ENCODE assay signal across 8 mouse cellular contexts in the genomic region with DNA sequence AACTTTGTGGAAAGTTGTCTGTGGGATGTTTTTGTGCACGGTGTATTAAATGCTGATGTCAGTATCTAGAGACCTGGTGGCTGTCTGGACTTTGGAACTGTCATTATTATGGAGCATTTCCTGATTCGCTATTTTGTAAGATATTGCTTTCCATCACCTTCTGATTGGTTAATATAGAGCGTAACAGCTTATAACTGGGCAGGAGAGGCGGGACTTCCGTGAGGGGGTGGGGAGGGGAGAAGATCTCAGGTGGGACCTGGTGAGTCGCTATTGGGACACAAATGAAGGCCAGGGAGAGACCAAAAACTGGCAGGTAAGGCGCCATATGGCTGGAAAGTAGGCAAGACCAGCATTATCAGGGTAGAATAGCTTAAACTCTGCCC. TPM values are rescaled to one million over a fixed set of nuclear protein-coding genes. Genes with fewer than 3 reads are reported as not detected.
DNase-seq lines count a peak whose midpoint lies in the region; ATAC-seq and TF ChIP-seq lines count a peak whose summit lies in the region.
"Had no signal": no experiment of that assay in that cellular context is flagged by ENCODE, and none has a peak within 500 bp of the region (broad histone marks: within the 10 kb centered on the region; RNA-seq: fewer than 3 reads in every experiment).

No protein-coding gene starts in this region.

- no peaks in the 10 kb centered on the region for H3K27me3 ChIP-seq in ES-Bruce4 (ENCODE audit: control insufficient read depth, insufficient read depth, low read length, poor library complexity, severe bottlenecking)
- no peaks in the 10 kb centered on the region for H3K27me3 ChIP-seq in heart, postnatal 0 days (ENCODE audit: control insufficient read depth, insufficient read depth, low read length)
- no peaks in the 10 kb centered on the region for H3K27me3 ChIP-seq in limb, embryonic 15.5 days
- no peaks in the 10 kb centered on the region for H3K27me3 ChIP-seq in splenic B cell, adult 2 months (ENCODE audit: control insufficient read depth, insufficient read depth, low read length, poor library complexity, severe bottlenecking)

- peak overlapping the region; percentile 51 for H3K9ac ChIP-seq in ES-Bruce4 (ENCODE audit: low read depth, poor library complexity, severe bottlenecking)
- no peak overlapping the region for H3K9ac ChIP-seq in heart, postnatal 0 days (replicated peaks; ENCODE audit: low read depth, low read length)
- H3K9ac ChIP-seq in limb, embryonic 15.5 days = no peak overlapping the region

- H3K4me1 ChIP-seq in ES-Bruce4 (ENCODE audit: control insufficient read depth, insufficient read depth, low read length) = no peaks in the 10 kb centered on the region
- peaks cover 12% of the 10 kb centered on the region; the same call in 1 of the 2 replicates for H3K4me1 ChIP-seq in heart, postnatal 0 days (ENCODE audit: control insufficient read depth, insufficient read depth)
- H3K4me1 ChIP-seq in limb, embryonic 15.5 days = peaks cover 27% of the 10 kb centered on the region

- H3K27ac ChIP-seq in ES-Bruce4 (ENCODE audit: insufficient read depth, low read length) = no peak overlapping the region
- peak overlapping the region; percentile 70 for H3K27ac ChIP-seq in heart, postnatal 0 days (ENCODE audit: low read depth)
- H3K27ac ChIP-seq in limb, embryonic 15.5 days = no peak overlapping the region

- peak overlapping the region; percentile 69 for H3K4me3 ChIP-seq in ES-Bruce4 (ENCODE audit: low read depth, low read length)
- peak overlapping the region; percentile 16; the same call in 1 of the 2 replicates for H3K4me3 ChIP-seq in heart, postnatal 0 days (ENCODE audit: low read depth, low read length)
- peak overlapping the region; percentile 2; the same call in 1 of the 2 replicates for H3K4me3 ChIP-seq in limb, embryonic 15.5 days

- peak; percentile 39 for TF ChIP-seq POLR2A in ES-Bruce4 (IDR thresholded peaks at IDR 0.05; ENCODE audit: insufficient read depth, low read length)

- intact Hi-C loops in gastrocnemius, postnatal 14 days (cut with DNase I; ENCODE audit: low total_unique reads) = no loop called here

- TF ChIP-seq EP300 in ES-Bruce4 (IDR thresholded peaks at IDR 0.05; ENCODE audit: insufficient read depth, low read depth, low read length) = no peak
- TF ChIP-seq EP300 in heart, postnatal 0 days (IDR thresholded peaks at IDR 0.05; ENCODE audit: low read depth) = no peak

- no peaks in the 10 kb centered on the region for H3K36me3 ChIP-seq in ES-Bruce4 (ENCODE audit: control insufficient read depth, insufficient read depth, low read length, poor library complexity, severe bottlenecking)
- no peaks in the 10 kb centered on the region for H3K36me3 ChIP-seq in heart, postnatal 0 days (replicated peaks; ENCODE audit: control insufficient read depth, insufficient read depth, low read length)
- no peaks in the 10 kb centered on the region for H3K36me3 ChIP-seq in limb, embryonic 15.5 days
- no peaks in the 10 kb centered on the region for H3K36me3 ChIP-seq in splenic B cell, adult 2 months (ENCODE audit: control insufficient read depth, insufficient read depth, low read length, poor library complexity, severe bottlenecking)

- DNase-seq in CD4-positive, CD25-positive, alpha-beta regulatory T cell, adult 2 months (ENCODE audit: low read depth, low spot score) = peak; percentile 61
- DNase-seq in heart, postnatal 0 days (ENCODE audit: low spot score) = peak; percentile 53
- DNase-seq in splenic B cell, adult 2 months (ENCODE audit: low read depth, low spot score) = peak; percentile 46
- no peak for DNase-seq in gastrocnemius, postnatal 14 days
- no peak for DNase-seq in retina, embryonic 14.5 days (ENCODE audit: low spot score)

- TF ChIP-seq CTCF in ES-Bruce4 (IDR thresholded peaks at IDR 0.05; ENCODE audit: low read depth, low read length) = no peak
- no peak for TF ChIP-seq CTCF in heart, postnatal 0 days (IDR thresholded peaks at IDR 0.05; ENCODE audit: low read depth)

- no peaks in the 10 kb centered on the region for H3K9me3 ChIP-seq in ES-Bruce4 (replicated peaks; ENCODE audit: control insufficient read depth, insufficient read depth, low read length, poor library complexity, severe bottlenecking)
- H3K9me3 ChIP-seq in heart, postnatal 0 days (replicated peaks; ENCODE audit: control insufficient read depth, low read length) = no peaks in the 10 kb centered on the region
- H3K9me3 ChIP-seq in limb, embryonic 15.5 days = no peaks in the 10 kb centered on the region

- peak; percentile 43; the same call in 1 of the 2 replicates for ATAC-seq in heart, postnatal 0 days (ENCODE audit: insufficient read depth, low read depth)
- no peak for ATAC-seq in limb, embryonic 15.5 days (ENCODE audit: insufficient number of reproducible peaks, low FRiP score, low TSS enrichment, low read depth)

- 65% methylated on average over 7 of the region's 7 CpGs for WGBS in heart, postnatal 0 days
- 60% methylated on average over 7 of the region's 7 CpGs for WGBS in limb, embryonic 15.5 days

- H3K4me2 ChIP-seq in heart, postnatal 0 days (ENCODE audit: low read depth, low read length) = peak overlapping the region; percentile 48
- H3K4me2 ChIP-seq in limb, embryonic 15.5 days = 0 out of 2 replicates have a peak overlapping the region, but pooled peaks have one; percentile 11

RNA-seq across cellular contexts. Expression of gene Anapc15-ps, which starts 7.8 kb away (rescaled TPM):
- polyA plus RNA-seq in ES-Bruce4 (2011; ENCODE audit: insufficient read depth, insufficient read length, low read depth, missing spikeins) = 3.4 TPM in 1 of 2 replicates, not detected in the other
- total RNA-seq in heart, postnatal 0 days (2014; rRNA removed; ENCODE audit: low replicate concordance) = not detected in 2 replicates
- polyA plus RNA-seq in heart, postnatal 0 days (2015; fragmentation: Nextera tagmentation; extraction: Ambion mirVana) = not detected in 2 replicates
- polyA plus RNA-seq in limb, embryonic 15.5 days (2015; fragmentation: Nextera tagmentation; extraction: Ambion mirVana) = not detected in 2 replicates
- total RNA-seq in gastrocnemius, postnatal 14 days (2021) = not detected
- polyA plus RNA-seq: embryonic facial prominence, embryonic 11.5 days had no signal

Comparison
In these comparisons a context has a peak if more than half of its experiments do, and no peak if none do; other contexts are left out.
1. DNase-seq: peak in CD4-positive, CD25-positive, alpha-beta regulatory T cell, adult 2 months (single experiment), heart, postnatal 0 days (single experiment) and splenic B cell, adult 2 months (single experiment); none in gastrocnemius, postnatal 14 days (single experiment) and retina, embryonic 14.5 days (single experiment).
2. H3K4me3 ChIP-seq: peak in every context shown above with its lines; median percentile 69 in ES-Bruce4; 16 in heart, postnatal 0 days; 2 in limb, embryonic 15.5 days.